Mouse (Mus musculus) thymus, adult 2 months (tissue): ENCODE results near the gene Mt1.
"Not testable (repeated sequence)": the region's sequence is repeated elsewhere in the genome, so short reads cannot be mapped to it uniquely, and the experiment has no call there.

Experiments used
- CTCF ChIP-seq: fragments of 200-500 bp; IDR thresholded peaks from 2 replicates; pipeline ENCODE4 v1.5.1; 2012; ENCODE audit warnings: mild to moderate bottlenecking, control low read depth, low read length, moderate library complexity, borderline replicate concordance; ENCODE audit not compliant: control insufficient read depth, poor library complexity, insufficient read depth; ENCODE audit errors: extremely low read depth
- POLR2A ChIP-seq: fragments of 200-500 bp; IDR thresholded peaks from 2 replicates; pipeline ENCODE4 v1.6.1; 2012; ENCODE audit warnings: mild to moderate bottlenecking, low read length, control low read depth, moderate library complexity; ENCODE audit not compliant: control insufficient read depth, poor library complexity, insufficient read depth; ENCODE audit errors: extremely low read depth

- not testable (repeated sequence) for TF ChIP-seq POLR2A, CTCF
Measured at GRCm38 (mm10) chr8:94165772-94166171, 13.1 kb upstream of the Mt1 start.
